ENCODE assay signal across 9 mouse cellular contexts in the genomic region with DNA sequence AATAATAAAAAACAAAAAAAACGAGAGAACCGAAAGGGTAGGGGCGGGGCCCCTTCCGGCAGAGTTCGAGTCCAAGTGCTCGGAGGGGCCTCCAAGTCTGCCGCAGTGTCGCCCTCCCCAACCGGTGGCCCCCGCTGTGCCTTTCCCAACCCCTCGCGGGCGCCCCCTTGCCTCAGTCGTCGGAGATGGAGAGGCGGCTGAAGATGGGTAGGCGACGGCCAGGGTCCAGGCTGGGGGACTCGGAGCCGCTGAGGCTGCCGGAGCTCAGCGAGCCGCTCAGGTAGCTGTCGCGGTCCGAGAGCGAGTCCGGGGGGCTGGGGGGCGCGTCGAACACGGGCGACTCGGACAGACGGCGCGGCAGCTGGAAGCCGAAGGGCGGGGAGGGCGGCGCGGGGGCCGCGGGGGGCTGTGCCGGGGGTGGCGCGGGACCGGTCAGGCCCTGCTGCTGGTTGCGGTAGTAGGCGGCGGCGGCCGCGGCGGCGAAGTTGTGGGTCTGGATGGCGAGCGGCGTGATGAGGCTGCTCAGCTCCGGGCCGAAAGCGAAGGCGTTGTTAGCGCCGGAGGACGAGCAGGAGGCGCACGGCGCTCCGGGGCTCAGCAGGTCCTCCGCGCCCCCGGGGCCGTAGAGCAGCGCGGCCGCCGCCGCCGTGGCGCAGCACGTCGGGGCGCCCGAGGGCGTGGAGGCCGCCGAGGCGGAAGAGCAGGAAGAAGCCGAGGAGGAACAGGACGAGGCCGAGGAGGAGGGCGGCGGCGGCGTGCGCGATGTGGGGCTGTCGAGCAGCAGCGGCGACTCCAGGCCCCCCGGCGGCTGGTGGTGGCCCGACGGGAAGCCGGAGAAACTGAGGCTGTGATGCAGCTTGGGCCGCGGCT. TPM values are rescaled to one million over a fixed set of nuclear protein-coding genes. Genes with fewer than 3 reads are reported as not detected.
DNase-seq lines count a peak whose midpoint lies in the region; ATAC-seq and TF ChIP-seq lines count a peak whose summit lies in the region.
"Had no signal": no experiment of that assay in that cellular context is flagged by ENCODE, and none has a peak within 500 bp of the region (broad histone marks: within the 10 kb centered on the region; RNA-seq: fewer than 3 reads in every experiment).

No protein-coding gene starts in this region.

- under 1% methylated on average over 77 of the region's 108 CpGs for WGBS in forebrain, embryonic 16.5 days
- WGBS in hindbrain, postnatal 0 days, result under 1% methylated on average over 95 of the region's 108 CpGs
- WGBS in liver, embryonic 15.5 days (ENCODE audit: insufficient replicate concordance), result under 1% methylated on average over 99 of the region's 108 CpGs
- WGBS in neural tube, embryonic 15.5 days, result under 1% methylated on average over 104 of the region's 108 CpGs

- peak overlapping the region; percentile 65 for H3K9ac ChIP-seq in forebrain, embryonic 16.5 days (replicated peaks; ENCODE audit: low read depth, low read length)
- H3K9ac ChIP-seq in hindbrain, postnatal 0 days (replicated peaks; ENCODE audit: low read length), result peak overlapping the region; percentile 65
- peak overlapping the region; percentile 92 for H3K9ac ChIP-seq in liver, embryonic 15.5 days
- peak overlapping the region; percentile 59 for H3K9ac ChIP-seq in neural tube, embryonic 15.5 days (replicated peaks)

- H3K27me3 ChIP-seq in forebrain, embryonic 16.5 days (replicated peaks; ENCODE audit: control insufficient read depth, insufficient read depth, low read length), result peaks cover 6% of the 10 kb centered on the region; the same call in 1 of the 2 replicates
- no peaks in the 10 kb centered on the region for H3K27me3 ChIP-seq in hindbrain, postnatal 0 days (ENCODE audit: insufficient read depth, low read length)
- H3K27me3 ChIP-seq in liver, embryonic 15.5 days, result no peaks in the 10 kb centered on the region
- H3K27me3 ChIP-seq in neural tube, embryonic 15.5 days (replicated peaks), result peaks cover 45% of the 10 kb centered on the region
- H3K27me3 ChIP-seq: Patski had no signal

- TF ChIP-seq CTCF in hindbrain, postnatal 0 days (IDR thresholded peaks at IDR 0.05; ENCODE audit: low read depth), result peak; percentile 52

- H3K4me3 ChIP-seq in forebrain, embryonic 16.5 days (replicated peaks; ENCODE audit: low read length), result peak overlapping the region; percentile 51
- peak overlapping the region; percentile 53 for H3K4me3 ChIP-seq in hindbrain, postnatal 0 days (ENCODE audit: low read length)
- peak overlapping the region; percentile 85 for H3K4me3 ChIP-seq in liver, embryonic 15.5 days (replicated peaks)
- H3K4me3 ChIP-seq in neural tube, embryonic 15.5 days (replicated peaks), result peak overlapping the region; percentile 48

- peak overlapping the region; percentile 50 for H3K27ac ChIP-seq in forebrain, embryonic 16.5 days (ENCODE audit: low read length)
- peak overlapping the region; percentile 83 for H3K27ac ChIP-seq in hindbrain, postnatal 0 days
- peak overlapping the region; percentile 91 for H3K27ac ChIP-seq in liver, embryonic 15.5 days (replicated peaks)
- peak overlapping the region; percentile 83 for H3K27ac ChIP-seq in neural tube, embryonic 15.5 days (replicated peaks)

- no peaks in the 10 kb centered on the region for H3K36me3 ChIP-seq in forebrain, embryonic 16.5 days (ENCODE audit: control insufficient read depth, insufficient read depth)
- no peaks in the 10 kb centered on the region for H3K36me3 ChIP-seq in hindbrain, postnatal 0 days (ENCODE audit: insufficient read depth, low read length)
- peaks cover 13% of the 10 kb centered on the region for H3K36me3 ChIP-seq in liver, embryonic 15.5 days (replicated peaks)
- H3K36me3 ChIP-seq in neural tube, embryonic 15.5 days, result no peaks in the 10 kb centered on the region

- peak overlapping the region; percentile 57 for H3K4me2 ChIP-seq in forebrain, embryonic 16.5 days (ENCODE audit: low read length)
- peak overlapping the region; percentile 53 for H3K4me2 ChIP-seq in hindbrain, postnatal 0 days (ENCODE audit: low read depth, low read length)
- H3K4me2 ChIP-seq in liver, embryonic 15.5 days, result peak overlapping the region; percentile 98
- peak overlapping the region; percentile 45 for H3K4me2 ChIP-seq in neural tube, embryonic 15.5 days

- DNase-seq in cerebellum, postnatal 10 days, result peak; percentile 79 to 84
- no peak for DNase-seq in cerebellum, adult 8-10 months
- DNase-seq in adrenal gland, postnatal 10 days, result peak; percentile 75
- DNase-seq in hindbrain, postnatal 0 days (ENCODE audit: low spot score), result peak; percentile 72
- peak; percentile 41 to 52 for DNase-seq in urinary bladder, postnatal 36 days (ENCODE audit: low spot score in 2 of 2)

- no peaks in the 10 kb centered on the region for H3K9me3 ChIP-seq in forebrain, embryonic 16.5 days (ENCODE audit: control insufficient read depth, low read length)
- no peaks in the 10 kb centered on the region for H3K9me3 ChIP-seq in hindbrain, postnatal 0 days (ENCODE audit: low read length)
- H3K9me3 ChIP-seq in liver, embryonic 15.5 days (replicated peaks), result no peaks in the 10 kb centered on the region
- H3K9me3 ChIP-seq in neural tube, embryonic 15.5 days (replicated peaks), result no peaks in the 10 kb centered on the region

- no peak for ATAC-seq in forebrain, embryonic 16.5 days
- no peak for ATAC-seq in hindbrain, postnatal 0 days
- peak; percentile 5; the same call in 1 of the 2 replicates for ATAC-seq in liver, embryonic 15.5 days (ENCODE audit: insufficient read depth)
- ATAC-seq in neural tube, embryonic 15.5 days (ENCODE audit: low FRiP score), result no peak
- ATAC-seq: Patski had no signal

- peaks cover 27% of the 10 kb centered on the region for H3K4me1 ChIP-seq in forebrain, embryonic 16.5 days (replicated peaks; ENCODE audit: control insufficient read depth, insufficient read depth, low read length)
- no peaks in the 10 kb centered on the region for H3K4me1 ChIP-seq in hindbrain, postnatal 0 days (ENCODE audit: insufficient read depth, low read length)
- peaks cover 68% of the 10 kb centered on the region for H3K4me1 ChIP-seq in liver, embryonic 15.5 days (replicated peaks)
- H3K4me1 ChIP-seq in neural tube, embryonic 15.5 days, result peaks cover 50% of the 10 kb centered on the region

RNA-seq across cellular contexts. Expression of a gene that starts 1.9 kb away (rescaled TPM):
- 100 to 1,000 TPM in 1 of 2 experiments, 10 to 100 TPM in 1; 67.0 to 122 TPM for total RNA-seq in adrenal gland, postnatal 10 days (2021)
- polyA plus RNA-seq in forebrain, embryonic 16.5 days (2015; fragmentation: Nextera tagmentation; extraction: Ambion mirVana), result 3.4 and 4.2 TPM in 2 replicates
- 13.3 and 16.7 TPM in 2 replicates for total RNA-seq in hindbrain, postnatal 0 days (2014; rRNA removed)
- polyA plus RNA-seq in hindbrain, postnatal 0 days (2015; fragmentation: Nextera tagmentation; extraction: Ambion mirVana), result 5.4 and 5.5 TPM in 2 replicates
- polyA plus RNA-seq in liver, embryonic 15.5 days (2015; fragmentation: Nextera tagmentation; extraction: Ambion mirVana), result 6.8 and 7.4 TPM in 2 replicates
- polyA plus RNA-seq in neural tube, embryonic 15.5 days (2015; fragmentation: Nextera tagmentation; extraction: Ambion mirVana), result 4.8 and 10.0 TPM in 2 replicates

Comparison
In these comparisons a context has a peak if more than half of its experiments do, and no peak if none do; other contexts are left out.
1. H3K4me2 ChIP-seq: peak in every context shown above with its lines; median percentile 98 in liver, embryonic 15.5 days; 57 in forebrain, embryonic 16.5 days; 53 in hindbrain, postnatal 0 days; 45 in neural tube, embryonic 15.5 days.